Mouse (Mus musculus): Measurements from ENCODE around the gene Kcnb1.

GRCm38 (mm10) chr2:167060360-167060759 is 129.6 kb downstream of the Kcnb1 start:
- TF ChIP-seq CTCF (IDR thresholded peaks at IDR 0.05; ENCODE audit: low read depth) (no peak), EP300 (IDR thresholded peaks at IDR 0.05; ENCODE audit: low read depth) (no peak)
